Mouse (Mus musculus): Measurements from ENCODE around the gene Fbxo34.

Fbxo34 gene

DNA sequence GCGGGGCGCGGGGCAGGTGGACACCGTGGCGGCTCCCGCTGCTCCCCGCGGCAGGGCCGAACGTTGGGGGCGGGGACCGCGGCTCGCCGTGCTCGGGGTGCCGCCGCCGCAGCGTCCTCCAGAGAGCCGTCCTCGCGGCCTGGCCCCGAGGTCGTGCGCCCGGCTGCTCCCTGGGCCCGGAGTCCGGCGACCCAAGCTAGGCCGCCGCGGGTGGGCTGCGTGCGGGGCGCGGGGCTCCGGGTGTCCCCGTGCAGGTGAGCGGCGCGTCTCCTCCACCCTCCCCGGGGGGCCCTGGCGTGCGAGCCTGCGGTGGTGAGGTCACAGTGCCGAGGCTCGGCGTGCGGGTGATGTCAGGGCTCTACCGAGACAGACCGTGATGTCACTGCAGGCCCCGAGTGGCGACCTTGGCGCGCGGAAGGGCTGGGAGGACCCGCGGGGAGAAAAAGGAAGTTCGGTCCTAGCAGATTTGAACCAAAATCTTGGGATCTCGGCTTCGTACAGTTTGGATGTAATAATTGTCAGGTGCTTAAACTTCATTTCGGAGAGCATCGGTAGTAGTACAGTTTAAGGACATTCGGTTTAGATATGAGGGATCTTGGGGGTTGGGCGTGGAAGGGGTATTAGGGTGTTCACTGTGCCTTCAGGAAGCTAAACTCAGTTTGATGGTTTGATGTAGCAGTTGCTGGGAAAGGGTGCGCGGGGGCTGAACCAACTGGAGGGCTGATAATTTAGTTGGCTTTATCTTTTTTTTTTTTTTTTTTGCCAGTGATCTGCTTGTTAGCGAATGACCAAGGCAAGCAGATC is 22.7 kb downstream of the Fbxo34 start:
- DNase-seq: peak; percentile 73

DNA sequence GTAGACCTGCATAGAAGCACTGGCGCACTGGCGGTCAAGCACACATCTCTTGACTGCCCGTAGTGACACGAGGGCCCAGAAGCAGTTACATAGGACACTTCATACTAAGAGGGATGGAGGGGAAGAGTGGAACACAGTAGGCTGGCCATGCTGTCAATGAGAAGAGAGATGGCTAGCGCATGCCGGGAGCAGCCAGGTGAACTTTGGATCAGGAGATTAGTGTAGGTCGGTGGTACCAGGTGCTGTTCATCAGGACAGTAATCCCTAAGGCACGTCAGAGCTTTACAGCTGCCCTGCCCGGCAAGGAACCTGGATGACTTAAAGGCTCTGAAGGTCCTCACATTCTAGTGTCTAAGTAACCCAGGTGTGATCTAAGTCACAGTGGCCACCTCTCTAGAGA is 23.7 kb downstream of the Fbxo34 start:
- DNase-seq: no peak

DNA sequence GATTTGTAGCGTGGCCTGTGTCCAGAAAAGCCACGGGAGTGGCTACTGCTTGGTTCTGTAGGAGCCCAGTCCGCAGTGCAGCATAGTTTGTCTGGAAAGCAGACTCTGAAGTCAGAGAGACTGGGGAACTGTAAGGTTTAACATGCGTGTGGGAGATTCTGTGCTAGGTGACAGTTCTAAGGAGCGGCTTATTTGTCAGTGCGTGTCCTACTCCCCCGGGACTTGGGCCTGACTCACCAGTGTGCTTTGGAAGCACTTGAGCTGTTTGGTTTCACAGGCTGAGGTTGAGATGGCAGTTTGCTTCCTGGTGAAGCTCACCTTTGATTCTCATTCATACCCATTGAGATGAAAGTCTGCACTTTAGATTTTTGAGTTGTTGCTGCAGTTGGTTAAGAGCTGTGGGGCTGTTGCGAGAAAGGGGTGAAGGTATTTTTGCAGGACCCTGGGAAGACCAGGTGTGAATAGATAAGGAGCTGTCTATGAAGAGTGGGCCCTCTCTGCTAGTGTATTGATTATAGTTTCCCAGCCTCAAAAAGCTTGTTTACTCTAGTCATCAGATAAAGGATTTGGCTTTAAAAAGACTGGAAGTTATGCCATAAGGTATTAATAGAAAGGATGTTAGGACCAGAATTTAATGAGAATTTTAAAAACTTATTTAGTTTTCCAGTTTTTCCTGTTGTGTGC is 24.5 kb downstream of the Fbxo34 start:
- no peak for DNase-seq

DNA sequence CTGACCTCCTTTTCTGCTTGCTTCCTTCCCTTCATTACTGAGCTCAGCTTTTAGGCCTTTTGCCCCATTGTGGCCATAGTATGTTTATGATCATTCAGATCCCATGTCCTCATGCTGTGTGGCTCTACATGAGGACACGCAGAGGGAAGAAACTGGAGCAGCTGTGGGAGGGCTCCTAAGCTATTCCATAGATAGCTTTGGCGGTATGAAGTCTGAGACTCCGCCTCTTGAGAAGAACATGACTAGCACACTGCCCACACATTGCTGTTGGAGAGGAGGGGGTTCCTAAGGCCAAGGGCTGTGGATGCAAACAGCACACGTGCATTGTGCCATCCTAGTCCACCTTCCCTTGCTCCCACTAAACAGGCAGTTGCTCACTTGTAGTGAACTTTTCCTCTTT is 26.0 kb downstream of the Fbxo34 start:
- DNase-seq: no peak

DNA sequence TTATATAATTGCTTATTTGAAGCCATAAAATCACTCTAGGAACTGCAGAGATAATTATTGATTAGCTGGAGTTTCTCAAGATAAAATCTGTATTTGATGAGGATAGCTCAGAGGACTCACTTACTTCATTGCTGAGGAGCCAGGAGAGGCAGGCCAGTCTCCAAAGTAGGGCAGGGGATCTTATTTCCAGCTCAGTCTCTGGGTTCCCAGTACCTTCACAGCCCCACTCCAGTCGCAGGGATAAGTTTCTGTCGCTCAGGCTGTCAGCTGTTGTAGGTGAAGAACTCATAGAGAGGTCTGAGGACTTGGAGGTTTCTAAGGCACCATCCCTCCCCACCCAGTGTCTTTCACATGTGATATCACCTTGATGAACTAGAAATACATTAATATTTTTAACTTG is 27.5 kb downstream of the Fbxo34 start:
- no peak for DNase-seq

DNA sequence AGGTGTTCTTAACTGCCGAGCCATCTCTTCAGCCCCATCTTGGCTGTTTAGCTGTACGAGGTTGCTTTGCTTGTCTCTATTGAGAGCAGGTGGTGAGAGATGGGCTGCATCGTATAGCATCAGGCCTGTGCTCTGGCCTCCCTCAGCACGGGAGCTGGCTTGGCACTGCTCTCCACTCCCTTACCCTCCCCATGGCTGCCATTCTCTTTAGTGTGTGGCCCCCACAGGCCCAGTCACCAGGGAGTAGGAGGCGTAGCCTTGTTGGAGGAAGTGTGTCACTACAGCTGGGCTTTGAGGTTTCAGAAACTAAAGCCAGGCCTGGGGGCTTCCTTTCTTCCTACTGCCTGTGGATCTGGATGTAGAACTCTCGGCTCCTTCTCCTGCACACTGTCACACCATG is 32.0 kb downstream of the Fbxo34 start:
- no peak for DNase-seq

DNA sequence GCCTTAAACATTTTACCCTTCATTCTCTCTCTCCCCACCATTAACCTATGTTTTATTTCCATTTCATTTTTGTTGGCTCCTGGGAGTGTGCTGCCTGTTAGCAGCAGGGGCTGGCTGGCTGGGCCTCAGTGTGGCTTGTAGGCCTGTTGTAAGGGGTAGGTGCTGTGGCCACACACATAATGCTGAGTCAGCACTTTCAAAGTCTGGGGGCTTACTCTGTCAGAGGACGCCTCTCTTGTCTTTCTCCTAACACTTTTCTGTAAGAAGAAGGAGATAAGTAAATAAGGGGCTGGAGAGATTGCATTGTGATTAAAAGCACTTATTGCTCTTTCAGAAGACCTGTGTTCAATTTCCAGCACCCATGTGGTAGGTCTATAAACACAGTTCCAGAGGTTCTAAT is 32.9 kb downstream of the Fbxo34 start:
- DNase-seq: no peak

DNA sequence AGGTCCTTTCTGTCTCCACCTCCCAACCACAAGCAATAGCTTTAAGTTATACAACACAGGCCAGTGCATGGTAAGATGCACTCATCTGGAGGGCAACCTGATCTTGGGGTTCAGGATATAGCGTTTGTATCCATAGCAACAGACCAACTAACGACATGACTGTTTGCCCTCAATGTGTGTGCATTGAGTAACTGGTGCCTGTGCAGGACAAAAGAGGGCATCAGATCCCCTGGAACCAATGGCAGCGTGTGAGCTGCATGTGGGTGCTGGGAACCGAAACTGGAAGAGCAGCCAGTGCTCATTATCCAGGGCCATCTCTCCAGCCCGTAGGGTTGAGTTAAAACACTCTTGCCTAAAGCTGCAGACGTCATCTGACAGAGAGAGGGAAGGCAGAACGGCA is 38.5 kb downstream of the Fbxo34 start:
- DNase-seq: peak; percentile 64

DNA sequence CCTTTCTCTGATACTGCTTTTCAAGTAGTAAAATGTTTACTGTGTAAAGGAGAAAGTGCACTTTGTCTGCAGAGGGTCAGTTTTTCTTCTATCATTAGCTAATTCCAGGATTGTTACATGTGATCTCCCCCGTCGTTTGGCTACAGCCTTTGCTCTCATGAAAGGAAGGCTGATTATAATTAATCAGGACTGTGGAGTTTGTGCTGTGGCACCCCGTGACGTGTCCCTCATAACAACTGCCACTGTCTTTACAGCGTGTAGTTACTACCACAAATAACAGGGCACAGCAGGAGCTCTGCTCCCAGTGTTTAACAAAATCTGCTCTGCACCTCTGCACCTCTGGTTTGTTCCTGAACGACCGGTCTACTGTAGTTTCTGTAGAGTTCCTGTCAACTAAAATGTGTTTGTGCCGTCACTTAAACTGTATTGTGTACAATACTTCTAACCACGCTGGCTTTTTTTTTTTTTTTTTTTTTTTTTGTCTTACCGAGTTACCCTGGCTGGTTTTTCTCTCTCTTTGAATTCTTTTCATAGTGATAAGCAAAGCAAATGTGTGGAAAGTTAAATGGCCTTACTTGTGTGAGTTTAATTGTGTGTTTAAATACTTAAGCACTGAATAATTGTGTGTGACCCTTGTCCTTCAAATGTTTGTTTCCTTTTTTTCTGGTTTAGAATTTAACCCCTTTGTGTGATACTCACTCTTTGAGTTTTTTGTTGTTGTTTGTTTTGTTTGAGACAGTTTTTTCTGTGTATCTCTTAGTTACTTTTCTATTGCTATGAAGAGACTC is 39.3 kb downstream of the Fbxo34 start:
- peak; percentile 68 for DNase-seq

DNA sequence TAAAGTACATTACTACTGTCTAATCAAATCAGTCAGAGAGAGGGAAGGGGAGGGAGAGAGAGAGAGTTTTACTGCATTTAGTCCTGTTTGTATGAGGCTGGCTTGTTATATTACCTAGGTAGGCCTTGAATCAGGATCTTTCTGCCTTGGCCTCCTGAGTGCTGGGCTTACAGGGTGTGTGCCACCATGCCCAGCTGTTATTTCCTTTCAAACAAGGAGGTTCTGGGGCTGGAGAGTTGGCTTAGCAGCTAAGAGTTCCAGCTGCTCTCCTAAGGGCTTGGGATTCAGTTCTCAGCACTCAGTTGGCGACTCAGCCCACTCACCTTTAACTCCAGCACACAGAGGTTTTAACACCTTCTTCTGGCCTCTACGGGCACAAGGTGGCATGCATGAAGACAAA is 40.5 kb downstream of the Fbxo34 start:
- DNase-seq: no peak

DNA sequence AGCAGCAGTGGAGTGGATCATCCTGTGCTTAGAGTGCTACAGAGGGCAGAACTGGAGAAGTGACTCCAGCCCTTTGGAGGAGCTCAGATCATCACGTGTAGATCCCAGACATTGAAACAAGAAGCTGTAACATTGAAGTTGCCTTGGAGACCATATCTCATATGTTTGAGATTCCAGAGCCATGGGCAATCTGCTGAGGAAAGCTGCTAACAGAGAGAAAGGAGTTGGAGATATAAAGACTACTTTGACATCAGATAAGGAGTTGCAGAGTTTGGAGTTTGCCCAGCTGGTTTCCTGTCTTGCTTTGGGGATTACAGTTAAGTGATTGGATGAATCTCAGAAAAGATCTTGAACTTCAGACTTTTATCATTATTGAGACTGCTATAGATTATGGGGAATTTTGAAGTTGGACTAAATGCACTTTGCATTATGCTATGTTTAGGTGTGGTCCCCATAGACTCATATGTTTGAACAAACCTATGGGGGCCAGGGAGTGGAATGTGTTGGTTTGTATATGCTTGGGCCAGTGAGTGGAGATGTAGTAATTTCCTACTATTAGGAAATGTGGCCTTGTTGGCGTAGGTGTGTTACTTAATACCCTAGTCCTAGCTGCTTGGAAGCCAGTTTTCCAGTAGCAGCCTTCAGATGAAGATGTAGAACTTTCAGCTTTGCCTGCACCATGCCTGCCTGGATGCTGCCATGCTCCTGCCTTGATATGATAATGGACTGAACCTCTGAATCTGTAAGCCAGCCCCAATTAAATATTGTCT is 43.6 kb downstream of the Fbxo34 start:
- no peak for DNase-seq

DNA sequence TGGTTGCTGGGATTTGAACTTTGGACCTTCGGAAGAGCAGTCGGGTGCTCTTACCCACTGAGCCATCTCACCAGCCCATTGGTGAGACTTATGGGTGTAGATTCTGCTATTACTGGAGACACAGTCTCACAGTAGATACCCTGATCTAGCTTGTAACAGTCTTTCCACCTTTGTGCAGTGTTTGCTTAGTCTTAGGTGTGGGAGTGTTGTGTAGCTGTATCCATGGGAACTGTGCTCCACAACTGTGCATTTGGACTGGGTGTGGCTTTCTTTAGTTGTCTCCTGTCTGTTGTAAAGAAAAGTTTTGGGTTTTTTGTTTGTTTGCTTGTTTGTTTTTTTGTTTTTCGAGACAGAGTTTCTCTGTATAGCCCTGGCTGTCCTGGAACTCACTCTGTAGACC is 45.7 kb downstream of the Fbxo34 start:
- no peak for DNase-seq

DNA sequence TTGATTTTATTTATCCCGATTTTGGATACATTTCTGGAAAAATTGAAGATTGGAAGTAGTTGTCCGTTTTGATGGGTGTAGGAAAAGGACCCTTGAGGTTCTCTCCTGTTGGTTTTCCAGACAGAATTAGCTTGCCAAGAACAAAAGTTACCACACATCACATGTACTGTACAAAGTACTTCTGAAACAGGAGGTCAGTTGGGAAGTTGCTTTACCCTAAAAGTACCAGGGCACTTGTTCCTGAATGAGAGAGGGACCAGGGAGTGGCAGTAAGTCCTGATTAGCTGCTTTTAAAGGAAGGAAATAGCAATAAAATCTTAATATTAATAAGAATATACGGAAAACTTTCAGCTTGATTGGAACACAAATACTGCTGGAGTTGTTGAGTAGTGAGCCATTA is 46.9 kb downstream of the Fbxo34 start:
- DNase-seq: no peak

DNA sequence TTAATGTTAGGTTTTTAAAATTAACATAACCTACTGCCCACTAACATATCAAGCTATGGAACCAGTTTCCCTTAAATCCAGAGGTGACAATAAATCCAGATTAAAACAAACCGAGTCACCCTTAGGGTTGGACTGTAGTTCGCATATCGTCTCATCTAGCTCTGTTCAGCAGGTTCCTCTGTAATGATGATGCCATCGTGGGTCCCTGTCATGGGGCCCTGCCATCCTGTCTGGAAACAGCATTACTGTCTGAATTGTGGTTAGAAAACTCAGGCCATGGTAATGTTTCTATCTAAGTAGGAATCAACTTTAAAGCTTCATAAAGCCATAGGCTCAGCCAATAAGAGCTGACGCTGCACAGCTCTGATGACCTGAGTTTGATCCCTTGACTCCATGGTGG is 48.4 kb downstream of the Fbxo34 start:
- no peak for DNase-seq

DNA sequence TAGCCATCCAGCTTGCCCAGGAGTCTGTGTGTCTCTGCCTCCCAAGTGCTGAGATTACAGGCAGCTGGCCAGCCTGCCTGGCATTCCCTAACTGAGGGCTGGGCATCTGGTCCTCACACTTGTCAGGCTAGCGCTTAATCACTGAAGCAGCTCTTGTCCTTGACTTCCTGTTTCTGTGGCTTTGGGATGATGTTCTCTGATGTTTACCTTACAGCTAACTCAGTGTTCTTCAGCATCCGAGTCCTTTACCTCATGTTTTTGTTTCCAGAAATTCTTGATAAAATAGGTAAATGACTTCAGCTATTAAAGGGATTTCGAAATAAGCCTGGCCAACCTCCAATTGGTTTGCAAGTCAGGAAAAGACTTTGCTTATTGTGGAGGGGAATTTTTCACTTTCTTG is 53.8 kb downstream of the Fbxo34 start:
- DNase-seq: no peak

DNA sequence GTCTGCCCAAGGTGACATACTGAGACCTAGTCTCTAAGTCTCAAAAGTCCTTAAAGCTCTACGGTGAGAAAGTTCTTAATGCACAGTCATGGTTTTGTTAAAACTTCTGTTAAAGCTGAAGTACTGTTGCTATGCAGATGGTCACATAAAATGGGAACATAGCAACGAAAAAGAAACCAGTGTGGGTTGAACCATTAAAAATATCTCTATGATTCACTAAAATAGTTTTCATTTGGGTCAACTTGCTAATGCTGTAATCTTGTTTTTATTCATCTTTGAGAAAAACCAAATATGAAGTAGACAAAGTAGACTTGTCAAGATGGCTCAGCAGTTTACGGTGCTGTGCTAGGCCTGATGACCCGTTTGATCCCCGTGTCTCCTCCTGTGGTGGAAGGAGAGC is 56.5 kb downstream of the Fbxo34 start:
- no peak for DNase-seq

DNA sequence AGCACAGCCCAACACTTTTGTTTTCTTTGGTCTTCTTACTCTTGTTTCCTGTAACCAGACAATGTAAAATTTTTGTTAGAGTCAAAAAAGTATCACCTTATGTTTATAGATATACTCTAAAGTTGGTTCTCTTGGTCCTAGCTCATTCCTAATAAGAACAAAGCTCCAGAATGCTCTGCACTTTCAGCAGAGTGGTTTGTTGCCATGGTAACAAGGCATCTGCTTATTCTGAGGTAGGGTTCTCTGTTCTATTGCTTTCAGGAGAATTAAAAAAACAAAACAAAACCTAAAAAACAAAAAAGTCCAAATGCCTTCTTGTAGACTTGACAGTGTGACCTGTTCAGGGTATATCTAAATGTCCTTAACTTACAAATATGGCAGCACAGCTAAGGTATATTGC is 57.8 kb downstream of the Fbxo34 start:
- no peak for DNase-seq

DNA sequence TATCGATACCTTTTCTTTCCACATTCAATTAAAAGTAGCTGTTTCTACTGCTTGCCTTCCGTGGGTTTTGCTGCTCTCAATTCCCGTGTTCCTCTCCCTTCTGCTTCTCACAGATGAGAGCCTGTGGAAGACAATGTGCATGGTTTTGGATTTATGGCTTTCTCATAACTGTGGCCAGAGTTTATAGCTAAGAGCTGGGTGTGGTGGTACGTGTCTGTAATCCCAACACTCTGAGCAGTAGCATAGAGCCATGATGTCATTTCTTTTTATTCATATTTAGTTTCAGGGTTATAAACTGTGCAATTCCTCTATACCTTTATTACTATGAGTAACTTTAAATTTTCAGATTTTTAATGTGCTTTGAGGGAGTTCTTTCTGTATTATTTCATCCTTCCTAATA is 60.0 kb downstream of the Fbxo34 start:
- no peak for DNase-seq

DNA sequence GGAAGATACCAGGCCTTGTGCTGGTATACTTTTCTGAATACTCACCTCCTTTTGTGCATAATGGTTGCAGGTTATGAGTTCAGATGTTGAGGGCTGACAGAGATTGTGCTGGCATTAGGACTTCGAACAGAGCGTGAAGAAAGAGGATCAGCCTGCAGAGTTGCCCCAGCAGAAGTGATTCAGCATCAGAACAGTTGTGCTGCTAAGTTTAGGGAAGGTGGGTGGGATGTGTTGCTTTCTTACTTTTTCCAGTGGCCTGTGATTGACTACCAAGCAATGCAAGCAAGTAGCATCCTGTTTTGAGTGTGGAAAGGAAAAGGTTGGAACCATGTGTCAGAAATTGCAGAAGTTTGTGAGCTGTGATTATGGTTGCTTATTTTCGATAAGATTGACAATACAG is 63.4 kb downstream of the Fbxo34 start:
- DNase-seq: no peak

DNA sequence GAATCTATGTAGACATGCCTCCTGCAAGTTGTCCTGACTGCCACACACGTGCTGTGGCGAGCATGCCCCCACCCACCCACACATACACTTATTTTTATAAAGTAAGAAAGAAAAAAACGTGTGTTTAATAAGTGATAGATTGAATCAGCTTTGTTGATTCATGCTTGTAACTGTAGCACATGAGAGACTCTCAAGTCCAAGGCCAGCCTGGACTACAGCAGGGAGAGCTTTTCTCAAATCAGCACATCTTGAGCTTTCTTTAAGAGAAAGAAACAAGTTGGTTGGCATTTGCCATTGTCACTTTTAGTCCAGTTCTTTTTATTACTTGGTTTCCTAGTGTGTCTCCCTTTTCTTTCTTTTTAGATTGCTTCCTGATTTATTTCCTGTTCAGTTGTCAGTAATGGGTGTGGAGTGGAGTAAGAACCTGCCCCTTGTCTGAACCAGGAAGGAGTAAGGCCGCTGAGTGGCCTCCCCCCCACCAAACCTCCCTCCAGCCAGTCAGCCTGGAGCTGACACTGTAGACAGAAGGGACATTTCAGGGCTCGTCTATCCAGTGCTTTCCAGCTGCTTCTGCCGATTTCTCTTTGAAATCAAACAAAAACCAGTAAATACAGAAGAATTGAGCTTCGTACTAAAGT is 64.7 kb downstream of the Fbxo34 start:
- DNase-seq: no peak

DNA sequence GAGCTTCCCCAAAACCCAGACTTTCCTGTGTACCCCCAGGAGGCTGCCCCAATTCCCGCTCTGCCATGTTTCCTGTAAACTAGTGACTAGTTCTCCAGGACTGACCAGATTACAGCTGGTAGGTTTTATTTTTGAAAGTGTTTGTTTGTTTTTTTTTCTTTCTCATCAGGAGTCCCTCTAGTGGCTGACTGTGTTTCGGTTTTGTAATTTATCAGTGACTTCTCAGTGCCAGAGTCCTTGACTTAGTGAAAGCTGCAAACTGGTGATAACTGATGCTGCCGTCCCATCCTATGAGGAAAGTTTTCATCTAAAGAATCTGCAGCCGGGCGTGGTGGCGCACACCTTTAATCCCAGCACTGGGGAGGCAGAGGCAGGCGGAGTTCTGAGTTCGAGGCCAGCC is 65.4 kb downstream of the Fbxo34 start:
- DNase-seq: no peak

DNA sequence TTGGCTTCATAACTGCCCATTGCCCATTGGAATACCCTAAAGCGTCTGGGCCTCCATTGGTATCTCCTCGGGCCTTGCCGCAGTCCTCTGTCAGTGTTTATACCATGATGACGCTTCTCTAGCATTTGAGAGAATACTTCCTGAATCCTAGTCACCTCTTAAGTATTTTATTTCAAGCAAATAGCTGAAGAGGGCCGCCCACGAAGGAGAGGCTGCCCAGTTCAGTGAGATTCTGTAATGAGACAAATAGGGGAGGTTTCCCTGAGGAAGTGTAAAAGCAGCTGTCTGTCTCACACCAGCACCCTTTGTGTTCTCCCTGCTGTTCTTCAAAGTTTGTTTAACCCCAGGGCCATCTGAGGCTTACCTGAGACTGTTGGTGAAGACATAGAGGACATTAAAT is 66.5 kb downstream of the Fbxo34 start:
- DNase-seq: no peak

DNA sequence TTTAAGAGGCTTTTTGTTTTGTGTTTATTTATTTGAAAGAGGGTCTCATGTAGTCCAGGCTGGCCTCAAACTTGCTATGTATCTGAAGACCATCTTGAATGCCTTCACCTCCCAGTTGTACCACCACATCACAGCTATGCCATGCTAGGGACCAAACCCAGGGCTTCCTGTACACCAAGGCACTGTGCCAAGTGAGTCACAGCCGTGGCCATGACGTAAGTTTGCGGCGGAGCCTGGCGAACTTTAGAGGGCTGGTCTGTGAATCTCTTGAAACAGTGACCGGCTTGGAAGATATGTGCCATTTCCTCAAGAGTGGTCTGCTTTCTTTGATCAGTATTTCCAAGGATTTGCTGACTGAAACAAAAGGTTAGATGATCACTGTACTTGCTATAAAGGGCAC is 68.4 kb downstream of the Fbxo34 start:
- DNase-seq: no peak
